Mouse (Mus musculus) frontal cortex, postnatal 36 days (tissue): Measurements from ENCODE around the gene Psma3.

Experiments
- DNase-seq, 2 experiments: peaks; one replicate each; pipeline ENCODE4 v3.0.0; 2022; ENCODE audit warnings: low spot score in 2 of 2

Psma3 gene

DNA sequence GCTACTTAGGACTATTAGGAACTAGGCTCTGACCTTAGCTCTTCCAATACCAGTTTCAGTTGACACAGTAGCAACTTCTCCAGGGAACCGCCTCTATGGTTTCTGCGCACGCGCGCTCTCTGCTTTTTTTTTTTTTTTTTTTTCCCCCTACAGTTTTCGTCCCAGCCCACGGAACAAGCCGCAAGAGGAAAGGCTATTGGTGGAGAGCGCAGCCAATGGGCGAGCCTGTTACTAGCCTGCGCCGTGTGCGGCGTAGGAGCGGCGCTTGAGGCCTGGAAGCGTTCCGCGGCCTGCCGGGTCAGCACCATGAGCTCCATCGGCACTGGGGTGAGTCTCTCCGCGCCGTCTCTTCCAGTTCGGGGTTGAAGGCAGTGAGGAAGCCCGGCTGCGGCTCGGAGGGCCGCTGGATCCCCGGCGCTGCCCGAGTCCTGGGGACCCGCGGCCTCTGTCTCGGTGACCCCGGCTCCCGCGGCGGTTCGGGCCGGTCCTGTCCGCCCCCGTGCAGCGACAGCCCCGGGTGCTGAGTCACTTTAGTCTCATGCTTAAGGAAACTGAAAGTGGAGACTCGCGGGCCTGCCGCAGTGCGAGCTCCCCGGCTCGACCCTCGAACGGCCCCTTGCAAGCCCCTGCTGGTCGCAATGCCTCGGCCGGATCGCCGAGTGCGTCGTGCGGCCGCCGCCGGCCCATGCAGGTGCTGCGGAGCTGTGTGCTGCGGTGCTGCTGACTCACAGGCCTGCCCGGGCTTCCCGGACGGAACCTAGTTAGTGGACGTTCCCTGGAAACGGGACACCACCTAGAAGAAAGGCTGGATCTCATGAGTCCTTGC lies at the start of gene Psma3:
Gene Psma3, plus strand, starts transcription at position 181 of the 826 bp plus-strand sequence.
- DNase-seq = peak; percentile 84 to 94

DNA sequence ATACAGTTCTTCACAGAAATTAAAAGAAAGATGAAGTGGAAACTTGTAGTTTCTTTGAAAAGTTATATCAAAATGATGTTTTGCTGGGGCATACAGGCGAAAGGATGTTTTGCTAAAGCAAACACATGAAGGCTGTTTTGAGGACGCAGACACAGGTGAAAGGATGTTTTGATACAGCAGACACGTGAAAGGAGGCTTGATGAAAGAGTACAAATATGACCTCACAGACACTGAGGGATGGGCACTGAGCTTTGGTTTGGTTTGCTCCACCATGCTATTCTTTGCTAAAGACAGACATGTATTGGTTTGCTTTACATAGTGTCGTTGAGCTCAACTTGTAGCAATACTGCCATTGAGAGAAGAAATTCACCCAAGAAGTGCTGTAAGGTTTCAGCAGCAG lies 44.6 kb upstream of the Psma3 start:
- DNase-seq = no peak

DNA sequence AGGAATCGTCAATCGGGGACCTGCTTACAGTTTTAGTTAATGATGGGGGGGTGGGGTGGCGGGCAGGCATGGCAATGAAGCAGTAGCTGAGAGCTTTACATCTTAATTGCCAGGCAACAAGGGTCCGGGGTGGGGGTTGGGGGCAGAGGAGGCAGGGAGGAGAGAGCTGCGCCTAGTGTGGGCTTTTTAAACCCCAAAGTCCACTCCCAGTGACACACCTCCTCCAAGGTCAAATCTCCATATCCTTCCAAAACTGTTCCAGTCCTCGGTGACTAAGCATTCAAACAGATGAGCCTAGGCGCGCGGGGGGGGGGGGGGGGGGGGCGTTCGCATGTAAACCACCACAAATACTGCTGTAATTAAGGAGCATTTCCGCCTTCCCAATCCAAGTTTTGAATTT lies 37.3 kb upstream of the Psma3 start:
- DNase-seq = no peak

DNA sequence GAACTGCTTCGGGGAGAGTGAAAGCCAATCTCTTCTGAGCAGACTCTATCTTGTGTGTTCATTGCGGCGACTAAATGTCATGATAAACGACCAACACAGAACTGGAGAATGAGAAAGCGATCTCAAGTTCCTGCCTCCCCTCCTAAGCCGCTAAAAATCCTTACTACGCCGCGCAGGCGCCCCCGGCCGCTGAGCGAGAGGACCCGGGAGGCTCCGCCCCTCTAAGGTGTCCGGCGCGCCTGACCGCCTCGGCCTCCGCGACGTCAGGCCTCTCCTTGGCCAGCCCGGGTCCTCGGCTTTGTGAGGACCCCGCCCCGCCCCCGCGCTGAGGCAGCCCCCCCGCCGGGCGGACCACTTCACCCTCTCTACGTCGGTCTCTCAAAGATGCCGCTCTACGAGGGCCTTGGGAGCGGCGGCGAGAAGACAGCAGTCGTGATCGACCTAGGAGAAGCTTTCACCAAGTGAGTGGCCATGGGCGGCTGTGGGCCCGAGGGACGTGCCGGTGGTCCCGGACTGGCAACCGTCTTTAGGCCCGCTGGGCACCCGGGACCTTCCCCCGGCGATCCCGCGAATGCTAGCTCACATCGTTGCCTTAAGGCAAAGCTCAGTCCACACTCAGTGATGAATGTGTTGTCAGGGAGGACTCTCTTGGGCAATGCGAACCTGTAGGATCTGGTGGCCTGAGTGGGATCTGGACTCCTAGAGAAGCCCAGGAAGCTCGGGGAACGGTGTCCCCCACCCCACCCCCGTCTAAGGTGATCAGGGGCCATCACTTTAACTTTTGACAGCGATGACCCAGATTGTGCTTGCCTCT lies 36.6 kb upstream of the Psma3 start, which contains the start of gene Actr10:
Gene Actr10, plus strand, starts transcription at position 287 of the 814 bp plus-strand sequence.
- peak; percentile 92 for DNase-seq

DNA sequence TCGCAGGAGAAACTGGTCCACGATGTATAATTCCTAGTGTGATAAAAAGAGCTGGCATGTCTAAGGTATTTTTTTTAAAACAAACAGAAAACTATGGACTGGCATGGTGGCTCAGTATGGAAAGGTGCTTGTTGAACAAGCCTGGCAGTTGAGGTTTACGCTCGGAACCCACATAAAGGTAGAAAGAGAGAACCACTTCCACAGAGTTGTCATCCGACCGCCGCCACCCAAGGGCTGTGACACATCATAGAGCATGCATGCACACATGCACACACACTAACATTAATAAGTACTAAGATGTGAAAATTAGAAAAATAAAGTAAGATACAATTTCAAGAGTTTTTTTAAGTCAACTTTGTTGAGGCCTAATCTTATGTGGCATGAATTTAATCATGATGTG lies 33.6 kb upstream of the Psma3 start:
- DNase-seq = no peak

DNA sequence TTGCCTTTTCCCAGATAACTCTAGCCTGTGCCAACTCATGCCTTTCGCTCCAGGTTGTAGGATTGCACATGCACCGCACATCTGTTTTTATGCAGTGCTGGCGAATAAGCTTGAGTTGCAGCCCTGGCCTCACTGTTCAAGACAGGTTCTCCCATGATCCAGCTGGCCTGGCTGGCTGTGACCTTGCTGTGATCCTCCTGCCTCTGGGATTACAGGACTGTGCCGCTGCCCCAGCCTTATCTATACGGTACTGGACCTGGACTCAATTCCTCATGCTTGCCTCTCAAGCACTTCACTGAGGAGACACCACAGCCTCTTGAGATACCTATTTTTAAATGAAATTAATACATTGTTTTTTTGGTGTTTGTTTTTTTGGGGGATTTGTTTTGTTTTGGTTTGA lies 30.2 kb upstream of the Psma3 start:
- DNase-seq = no peak

DNA sequence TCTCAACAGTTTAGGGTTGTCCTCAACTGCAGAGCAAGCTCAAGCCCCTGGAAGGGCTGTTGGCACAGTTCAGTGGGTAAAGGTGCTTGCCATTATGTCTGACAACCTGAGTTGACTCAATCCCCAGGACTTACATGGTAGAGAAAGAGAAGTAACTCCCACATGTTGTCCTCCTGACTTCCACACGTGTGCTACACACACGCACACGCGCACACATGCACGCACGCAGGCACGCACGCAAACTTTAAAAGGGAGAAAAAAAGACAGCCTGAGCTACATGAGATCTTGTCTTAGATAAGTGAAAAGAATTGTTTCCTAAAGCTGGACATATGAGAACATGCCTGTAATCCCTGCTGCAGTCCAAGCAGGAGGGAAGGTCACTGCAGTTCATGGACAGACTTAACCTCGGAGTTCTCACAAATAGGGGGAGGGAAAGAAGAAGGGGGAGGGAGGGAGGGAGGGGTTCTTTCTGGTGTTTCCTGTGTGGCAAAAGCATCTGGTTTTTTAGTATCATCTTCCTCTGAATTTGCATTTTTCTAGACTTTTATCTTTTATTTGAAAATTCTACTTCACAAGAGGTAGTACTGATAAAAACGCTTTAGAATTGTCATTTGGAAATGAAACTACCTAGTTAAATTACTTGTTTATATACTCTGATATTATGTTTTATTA lies 27.7 kb upstream of the Psma3 start:
- DNase-seq = no peak

DNA sequence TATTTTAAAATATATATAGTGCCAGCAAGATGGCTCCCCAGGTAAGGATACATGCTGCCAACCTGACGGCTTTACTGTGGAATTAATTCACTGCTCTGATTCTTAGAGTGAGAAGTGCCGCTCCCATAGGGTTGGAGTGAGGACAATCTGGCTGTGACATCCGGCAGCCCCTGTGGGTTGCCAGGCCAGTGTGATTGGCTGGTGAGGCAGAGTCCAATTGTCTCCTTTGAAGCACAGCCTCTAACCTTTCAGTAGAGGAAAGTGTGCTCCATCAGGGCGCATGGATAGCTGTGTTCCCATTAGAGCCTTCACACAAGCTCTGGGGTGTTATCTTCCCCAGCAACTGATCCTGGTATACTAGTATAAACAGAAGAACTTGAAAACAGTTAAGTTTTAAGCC lies 15.8 kb upstream of the Psma3 start:
- no peak for DNase-seq

DNA sequence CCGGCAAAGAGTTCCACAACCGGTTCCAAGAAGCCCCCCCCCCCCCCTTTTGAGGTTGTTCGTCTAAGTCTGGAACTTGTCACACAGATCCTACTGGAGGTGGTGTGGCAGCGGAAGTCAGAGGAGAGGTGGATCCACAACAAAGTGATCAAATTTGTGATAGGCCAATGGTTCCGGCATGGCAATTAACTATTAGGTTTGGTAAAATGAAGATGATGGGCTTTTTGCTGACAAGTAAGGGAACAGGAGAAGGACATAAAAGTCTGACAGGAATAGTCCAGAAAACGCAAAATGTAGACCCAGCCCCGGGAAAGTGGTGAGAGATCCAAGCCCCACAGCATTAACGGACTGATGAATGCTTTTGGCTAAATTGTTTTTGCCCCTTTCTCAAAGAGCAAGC lies 6.8 kb upstream of the Psma3 start:
- no peak for DNase-seq

DNA sequence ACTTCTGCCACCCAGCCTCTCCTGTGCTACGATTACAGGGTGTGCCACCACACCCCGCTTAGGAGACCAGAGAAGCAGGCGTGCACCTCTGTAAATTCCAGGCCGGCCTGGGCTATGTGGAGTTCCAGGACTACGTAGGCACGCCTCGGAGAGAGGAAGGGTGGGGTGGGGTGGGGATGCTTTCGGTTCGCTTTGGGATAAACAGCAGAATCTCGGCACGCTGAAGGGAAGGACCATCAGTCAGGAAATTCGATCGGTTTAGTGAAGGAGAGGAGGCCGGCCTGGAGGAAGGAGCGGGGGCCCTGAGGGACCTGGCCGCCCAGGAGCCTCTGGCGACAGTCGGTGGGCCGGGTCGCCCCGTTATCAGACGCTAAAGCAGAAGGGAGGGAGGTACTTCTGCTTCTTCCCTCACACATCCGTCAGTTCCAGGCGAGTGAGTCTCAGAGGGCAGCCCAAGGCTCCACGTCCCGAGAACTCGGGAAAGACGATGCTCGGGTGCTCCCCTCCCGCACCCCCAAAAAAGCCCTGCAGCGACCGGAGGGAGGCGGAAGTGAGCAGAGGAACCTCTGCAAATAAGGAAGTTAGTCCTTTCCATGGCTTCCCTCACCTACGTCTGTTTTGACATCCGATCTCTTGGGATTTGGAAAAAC lies 6.2 kb upstream of the Psma3 start:
- DNase-seq = peak; percentile 73 to 81

DNA sequence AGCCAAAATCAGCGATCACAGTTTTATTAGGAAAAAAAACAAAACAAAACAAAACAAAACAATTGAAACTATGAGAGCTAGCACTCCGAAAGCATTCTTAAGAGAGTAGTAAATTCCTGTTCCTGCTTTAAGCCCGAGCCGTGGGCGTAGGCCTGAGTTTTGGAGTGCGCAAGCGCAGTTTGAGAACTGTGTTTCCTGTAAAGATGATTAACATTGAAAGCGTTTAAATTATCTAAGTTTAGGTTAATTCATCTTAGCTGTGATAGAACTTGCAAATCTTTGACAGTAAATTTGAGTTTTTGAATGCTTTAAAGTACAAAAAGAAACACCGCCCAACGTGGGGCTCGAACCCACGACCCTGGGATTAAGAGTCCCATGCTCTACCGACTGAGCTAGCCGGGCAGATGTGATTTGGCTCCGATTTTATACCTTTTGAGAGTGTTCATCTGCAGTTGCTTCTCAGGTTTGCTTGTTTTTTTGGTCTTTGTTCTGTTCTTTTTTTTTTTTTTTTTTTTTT lies 5.6 kb upstream of the Psma3 start:
- peak; percentile 91 to 94 for DNase-seq

DNA sequence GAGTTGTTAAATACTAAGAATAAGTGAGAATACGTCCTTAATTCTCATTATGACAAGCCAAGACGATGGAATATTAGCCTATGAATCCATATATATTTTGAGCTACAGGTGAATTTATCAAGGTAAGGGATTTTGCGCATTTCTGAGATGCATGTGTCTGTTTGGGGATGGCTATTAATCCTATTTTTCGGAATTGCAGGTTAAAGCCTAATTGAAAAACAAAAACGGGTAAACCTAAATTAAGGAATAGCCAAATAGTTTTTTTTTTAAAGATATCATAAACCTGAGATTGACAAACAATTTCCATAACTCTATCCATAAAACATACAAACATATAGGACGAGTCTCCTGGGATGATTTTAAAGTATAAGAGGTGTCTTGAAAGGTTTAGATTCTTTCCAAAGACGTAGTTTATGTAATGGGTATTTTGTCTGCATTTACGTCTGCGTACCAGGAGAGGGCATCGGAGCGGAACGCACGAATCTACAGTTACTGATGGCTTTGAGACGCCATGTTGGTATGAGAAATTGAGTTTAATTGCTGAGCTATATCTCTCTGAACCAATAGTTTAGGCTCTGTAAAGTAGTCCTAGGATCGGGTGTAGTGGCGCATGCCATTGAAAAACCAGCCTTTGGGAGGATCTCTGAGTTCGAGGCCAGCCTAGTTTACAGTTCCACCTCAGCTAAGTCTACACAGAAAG lies 4.8 kb upstream of the Psma3 start:
- peak; percentile 42 to 58 for DNase-seq

DNA sequence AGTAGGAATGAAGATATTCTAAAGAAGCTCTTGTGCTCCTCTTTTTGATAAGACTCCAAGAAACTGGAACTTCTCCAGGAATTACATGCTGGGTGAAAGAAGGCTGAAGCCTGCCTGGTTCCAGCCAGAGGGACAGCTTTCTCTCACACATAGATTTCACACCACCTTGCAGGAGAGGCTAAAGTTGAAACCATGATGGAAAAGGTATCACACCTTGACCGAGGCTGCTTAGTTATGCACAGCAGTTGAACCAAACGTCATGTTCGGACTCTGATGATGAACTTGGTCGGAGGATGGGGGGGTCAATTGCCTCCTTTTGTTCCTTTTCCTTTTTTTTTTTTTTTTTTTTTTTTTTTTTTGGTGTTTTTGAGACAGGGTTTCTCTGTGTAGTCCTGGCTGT lies 590 bp upstream of the Psma3 start:
- DNase-seq = no peak

DNA sequence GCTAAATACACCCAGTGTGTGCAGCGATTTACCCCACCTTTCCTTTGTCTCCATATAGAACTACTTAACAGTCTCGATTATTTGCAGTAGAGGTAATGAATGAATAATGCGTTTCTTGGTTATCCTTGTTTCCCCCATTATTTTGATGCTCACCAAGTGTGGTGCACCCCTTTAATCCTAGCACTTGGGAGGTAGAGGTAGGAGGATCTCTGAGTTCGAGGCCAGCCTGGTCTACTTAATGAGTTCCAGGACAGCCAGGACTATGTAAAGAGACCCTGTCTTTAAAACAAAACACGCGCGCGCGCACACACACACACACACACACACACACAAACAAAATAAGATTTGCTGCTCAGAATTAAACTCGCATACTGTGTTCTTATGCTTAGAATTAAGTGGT lies 985 bp downstream of the Psma3 start:
- DNase-seq = no peak

DNA sequence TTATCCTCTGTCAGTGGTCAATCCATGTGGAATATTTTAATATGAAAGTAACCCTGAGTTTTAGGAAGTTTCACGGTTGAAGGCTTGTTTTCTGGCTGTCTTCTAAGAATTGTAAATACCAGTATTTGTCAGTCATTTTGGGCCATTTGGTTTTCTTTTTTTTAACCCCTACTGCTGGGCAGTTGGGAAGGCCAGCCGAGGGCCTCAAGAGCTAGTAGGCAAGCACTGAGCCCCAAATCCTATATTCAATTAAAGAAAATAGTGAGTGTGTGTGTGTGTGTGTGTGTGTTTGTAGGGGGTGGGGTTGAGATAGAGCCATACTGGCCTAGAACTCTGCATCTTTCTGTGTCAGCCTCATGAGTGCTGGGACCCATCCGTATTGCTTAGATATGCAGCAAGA lies 1.5 kb downstream of the Psma3 start:
- DNase-seq = no peak

DNA sequence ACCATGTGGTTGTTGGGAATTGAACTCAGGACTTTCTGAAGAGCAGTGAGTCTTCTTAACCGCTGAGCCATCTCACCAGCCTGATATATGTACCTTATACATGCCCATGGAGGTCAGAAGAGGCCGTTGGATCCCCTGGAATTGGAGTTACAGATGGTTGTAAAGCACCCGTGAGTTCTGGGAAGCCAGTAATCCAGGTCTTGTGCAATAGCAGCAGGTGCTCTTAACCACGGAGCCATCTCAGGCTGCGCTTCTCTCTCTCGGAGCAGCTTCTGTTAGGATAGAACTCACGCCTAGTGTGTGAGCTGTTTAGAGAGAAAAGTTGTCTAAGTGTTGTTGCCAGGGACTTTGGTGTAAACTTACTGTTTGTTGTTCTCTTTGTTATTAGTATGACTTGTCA lies 3.9 kb downstream of the Psma3 start:
- no peak for DNase-seq

DNA sequence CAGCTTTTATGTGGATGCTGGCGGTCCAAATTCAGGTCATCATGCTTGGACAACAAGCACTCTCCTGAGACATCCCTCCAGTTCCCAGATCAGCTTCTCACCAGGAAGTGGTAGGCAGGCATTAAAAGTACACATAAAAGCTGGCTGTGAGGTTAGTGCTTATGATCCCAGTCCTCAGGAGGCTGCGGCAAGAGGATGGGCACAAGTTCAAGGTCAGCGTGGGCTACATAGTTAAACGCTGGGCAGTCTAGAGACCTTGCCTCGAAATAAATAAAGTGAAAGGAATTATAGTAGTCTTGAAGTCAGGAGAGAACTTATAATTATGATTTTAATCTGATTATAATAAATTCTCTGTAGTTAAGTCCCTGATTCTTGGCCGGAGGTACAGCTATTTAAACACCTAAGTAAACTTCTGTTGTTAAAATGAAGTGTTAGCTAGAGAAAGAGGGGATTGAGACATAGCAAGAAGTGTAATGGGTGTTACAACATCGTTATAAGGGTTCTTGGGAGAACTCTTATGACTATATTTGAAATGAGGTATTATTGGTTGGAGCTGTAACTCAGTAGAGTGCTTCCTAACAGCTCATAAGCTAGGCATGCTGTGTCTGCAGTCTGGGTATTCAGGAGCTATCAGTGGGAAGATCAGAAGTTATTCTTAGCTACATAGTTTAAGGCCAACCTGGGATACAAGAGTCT lies 10.6 kb downstream of the Psma3 start:
- no peak for DNase-seq

DNA sequence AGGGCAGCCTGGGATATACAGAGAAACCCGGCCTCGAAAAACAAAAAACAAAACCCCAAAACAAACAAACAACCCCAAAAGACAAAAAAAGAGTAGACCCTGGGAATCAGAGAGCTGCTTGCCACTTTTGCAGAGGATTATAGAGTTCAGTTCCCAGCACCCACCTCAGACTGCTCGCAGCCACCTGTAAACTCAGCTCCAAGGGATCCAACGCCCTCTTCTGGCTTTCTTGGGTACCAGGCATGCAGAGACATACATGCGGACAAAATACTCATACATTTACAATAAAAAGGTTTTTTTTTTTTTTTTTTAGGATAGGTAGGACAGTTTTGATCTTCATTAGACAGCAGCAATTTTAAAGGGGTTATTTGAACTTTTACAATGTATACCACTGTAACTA lies 22.8 kb downstream of the Psma3 start:
- no peak for DNase-seq

DNA sequence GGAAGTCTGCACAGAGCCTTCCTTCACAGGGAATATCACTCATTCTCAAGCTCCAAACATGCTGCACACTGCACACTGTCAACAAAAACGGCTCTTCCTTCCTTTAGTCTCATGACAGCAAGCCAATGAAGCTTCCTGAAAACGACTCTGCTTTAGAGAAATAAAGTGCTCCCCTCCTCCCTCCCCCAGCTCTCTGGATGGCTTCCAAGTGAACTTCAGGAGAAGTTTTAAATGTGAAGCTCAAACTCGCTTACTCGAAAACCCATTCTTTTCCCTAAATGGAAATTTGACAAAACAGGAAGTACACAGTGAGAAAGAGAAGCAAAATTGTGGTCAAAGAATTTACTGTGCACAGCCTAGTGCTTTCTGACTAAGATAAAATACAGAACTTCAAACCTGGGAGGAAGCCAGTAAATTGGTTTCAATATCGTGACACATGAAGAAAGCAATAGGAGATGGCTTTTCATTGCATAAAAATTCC lies 25.0 kb downstream of the Psma3 start:
- no peak for DNase-seq

DNA sequence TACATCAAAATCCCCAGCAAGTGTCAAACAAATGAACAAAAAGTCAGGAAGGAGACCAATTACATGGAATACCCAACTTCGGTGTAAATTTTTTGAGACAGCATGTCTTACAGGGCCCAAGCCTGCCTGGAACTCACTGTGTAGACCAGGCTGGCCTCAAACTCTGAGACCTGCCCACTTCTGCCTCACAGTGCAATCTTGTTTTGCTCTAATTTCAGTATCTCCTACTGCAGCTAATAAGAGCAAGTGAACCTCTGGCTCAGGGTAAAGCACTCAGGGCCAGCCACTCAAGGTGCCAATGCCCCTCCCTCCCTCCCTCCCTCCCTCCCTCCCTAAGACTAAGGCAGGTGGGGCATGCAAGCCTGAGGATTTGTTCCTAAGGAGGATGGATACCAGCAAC lies 25.9 kb downstream of the Psma3 start:
- DNase-seq = no peak
